Mouse (Mus musculus): ENCODE results near the gene Serpinf1. TPM values are rescaled to one million over a fixed set of nuclear protein-coding genes. Genes with fewer than 3 reads are reported as not detected.

The Serpinf1 gene
- polyA plus RNA-seq, 1 experiment from 2014 or later = 237 TPM

DNA sequence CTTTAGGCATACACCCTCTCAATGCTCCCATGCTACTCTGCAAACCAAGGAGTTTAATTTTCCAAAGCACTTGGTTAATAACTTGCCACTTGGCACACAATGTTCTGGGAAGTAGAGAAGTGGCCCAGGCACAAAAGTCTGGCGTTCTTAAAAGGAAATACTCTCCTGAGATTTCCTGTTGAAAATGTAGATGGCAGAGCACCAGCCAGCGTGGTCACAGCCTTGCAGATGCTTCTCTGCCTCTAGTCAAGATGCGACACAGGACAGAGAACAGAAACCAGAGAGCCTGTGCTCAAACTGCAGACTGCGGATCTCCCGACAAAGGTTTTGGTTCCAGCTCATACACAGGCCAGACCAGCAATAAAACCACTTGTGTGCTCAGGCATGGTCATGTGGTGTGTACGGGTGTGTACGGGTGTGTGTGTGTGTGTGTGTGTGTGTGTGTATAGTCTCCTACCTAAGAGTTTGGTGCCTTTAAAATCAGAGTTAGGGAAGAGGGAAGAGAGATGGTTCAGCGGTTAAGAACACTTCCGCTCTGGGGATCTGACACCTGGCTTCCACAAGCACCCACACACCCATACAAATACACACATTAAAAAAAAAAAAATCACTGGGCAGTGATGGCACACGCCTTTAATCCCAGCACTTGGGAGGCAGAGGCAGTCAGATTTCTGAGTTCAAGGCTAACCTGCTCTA, 32.7 kb upstream of the Serpinf1 start:
- Histone ChIP-seq H3K27ac (peak overlapping the region; percentile 67; the same call in 1 of the 2 replicates), H3K27me3 (no peaks in the 10 kb centered on the region), H3K9ac (peak overlapping the region; percentile 67), H3K4me2 (replicated peaks) (peak overlapping the region; percentile 100), H3K9me3 (no peaks in the 10 kb centered on the region), H3K4me1 (peaks cover 29% of the 10 kb centered on the region), H3K36me3 (no peaks in the 10 kb centered on the region), H3K4me3 (peak overlapping the region; percentile 74)
- no peak for ATAC-seq (ENCODE audit: insufficient number of reproducible peaks, insufficient read depth, low FRiP score, low TSS enrichment)
- WGBS = 75% methylated on average over 10 of the region's 10 CpGs

DNA sequence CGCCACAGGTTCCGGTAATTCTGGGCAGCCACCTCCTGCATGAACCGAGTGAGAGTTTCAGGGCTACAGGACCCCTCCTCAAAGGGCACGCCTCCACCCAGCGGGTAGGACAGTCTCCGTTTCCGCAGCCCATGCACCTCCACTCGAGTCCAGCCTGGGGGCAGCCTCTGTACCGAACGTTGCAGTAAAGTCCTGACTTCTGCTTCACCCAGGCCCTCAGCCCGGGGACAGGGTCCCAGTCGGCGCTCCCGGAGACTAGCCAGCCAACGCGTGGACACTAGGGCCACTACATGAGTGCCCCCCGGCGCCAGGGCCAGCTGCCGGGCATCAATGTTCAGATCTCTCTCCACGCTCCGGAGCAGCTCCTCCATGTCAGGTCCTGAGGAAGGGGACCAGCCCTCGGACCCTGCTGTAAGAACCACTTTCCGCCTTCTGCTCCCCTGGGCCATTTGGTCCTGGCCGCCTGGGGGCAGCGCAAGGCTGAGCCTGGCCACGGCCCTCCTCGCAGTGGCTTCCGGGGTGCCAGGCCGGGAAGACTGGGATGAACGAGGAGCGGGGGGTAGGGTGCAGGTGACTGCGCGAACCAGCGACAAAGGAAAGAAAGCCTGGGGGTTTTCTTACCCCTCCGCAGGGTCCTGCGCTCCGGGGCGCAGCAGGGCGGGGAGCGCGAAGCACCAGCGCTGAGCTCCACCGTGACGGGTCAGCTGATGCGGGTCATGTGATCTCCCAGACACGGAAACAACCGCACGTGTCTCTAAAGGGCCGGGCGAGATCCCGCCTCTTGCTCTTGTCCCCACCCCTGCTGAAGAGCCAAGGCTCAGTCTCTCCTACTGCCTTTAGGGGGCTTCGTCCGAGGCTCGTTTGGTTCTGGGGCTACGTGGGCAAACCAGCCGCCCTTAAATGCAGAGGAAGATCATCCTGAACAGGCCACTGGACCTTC, 31.8 kb upstream of the Serpinf1 start, which contains the start of gene Wdr81:
Gene Wdr81 (minus strand): TSS at position 727 of the 940 bp plus-strand sequence.
- WGBS = 2% methylated on average over 56 of the region's 56 CpGs
- Histone ChIP-seq H3K27me3 (no peaks in the 10 kb centered on the region), H3K27ac (peak within 1 kb of the TSS; percentile 67; the same call in 1 of the 2 replicates), H3K4me1 (peaks cover 19% of the 10 kb centered on the region), H3K9ac (peak within 1 kb of the TSS; percentile 67), H3K9me3 (no peaks in the 10 kb centered on the region), H3K36me3 (peaks cover 6% of the 10 kb centered on the region; the same call in 1 of the 2 replicates), H3K4me2 (replicated peaks) (peak within 1 kb of the TSS; percentile 100), H3K4me3 (peak within 1 kb of the TSS; percentile 74)
- ATAC-seq (ENCODE audit: insufficient number of reproducible peaks, insufficient read depth, low FRiP score, low TSS enrichment) = peak; percentile 91

DNA sequence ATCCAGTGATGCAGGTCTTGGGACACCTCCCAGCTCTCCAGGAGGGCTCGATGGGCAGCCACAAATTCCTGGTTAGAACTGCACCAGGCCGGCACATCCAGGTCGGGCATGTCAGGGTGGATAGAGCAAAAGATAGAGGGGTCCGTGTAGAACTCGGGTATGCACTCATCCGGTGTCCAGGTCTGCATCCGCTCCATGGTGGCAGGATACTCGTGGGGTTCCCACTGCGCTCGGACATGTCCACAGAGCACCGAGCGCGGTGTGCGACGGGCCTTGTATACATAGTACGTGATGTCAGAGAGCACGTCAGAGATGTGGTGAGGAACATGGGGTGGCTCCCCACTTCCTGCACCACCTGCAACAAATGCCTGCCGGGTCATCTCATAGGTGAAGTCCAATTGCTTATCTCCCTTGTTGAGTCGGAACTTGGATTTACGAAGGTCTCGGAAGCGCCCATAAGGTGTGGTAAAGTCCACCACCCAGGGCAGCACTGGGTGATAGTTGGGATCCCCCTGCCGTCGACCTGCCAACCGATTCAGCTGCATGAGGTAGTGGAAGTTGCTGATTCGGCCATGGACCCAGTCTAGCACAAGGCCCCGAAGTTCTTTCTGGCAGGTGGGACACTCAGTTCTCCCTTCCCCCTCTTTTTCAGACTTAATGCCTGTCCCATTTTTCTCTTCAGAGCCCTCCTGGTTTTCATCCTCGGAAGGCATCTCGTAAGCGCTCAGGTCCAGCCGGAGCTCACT, 30.5 kb upstream of the Serpinf1 start:
- Histone ChIP-seq H3K4me3 (no peak overlapping the region), H3K9ac (0 out of 2 replicates have a peak overlapping the region, but pooled peaks have one; percentile 67), H3K4me1 (peaks cover 19% of the 10 kb centered on the region), H3K27ac (no peak overlapping the region), H3K9me3 (no peaks in the 10 kb centered on the region), H3K36me3 (peaks cover 18% of the 10 kb centered on the region), H3K4me2 (replicated peaks) (peak overlapping the region; percentile 100; the same call in 1 of the 2 replicates), H3K27me3 (no peaks in the 10 kb centered on the region)
- ATAC-seq (ENCODE audit: insufficient number of reproducible peaks, insufficient read depth, low FRiP score, low TSS enrichment) = no peak
- WGBS = 91% methylated on average over 31 of the region's 31 CpGs

DNA sequence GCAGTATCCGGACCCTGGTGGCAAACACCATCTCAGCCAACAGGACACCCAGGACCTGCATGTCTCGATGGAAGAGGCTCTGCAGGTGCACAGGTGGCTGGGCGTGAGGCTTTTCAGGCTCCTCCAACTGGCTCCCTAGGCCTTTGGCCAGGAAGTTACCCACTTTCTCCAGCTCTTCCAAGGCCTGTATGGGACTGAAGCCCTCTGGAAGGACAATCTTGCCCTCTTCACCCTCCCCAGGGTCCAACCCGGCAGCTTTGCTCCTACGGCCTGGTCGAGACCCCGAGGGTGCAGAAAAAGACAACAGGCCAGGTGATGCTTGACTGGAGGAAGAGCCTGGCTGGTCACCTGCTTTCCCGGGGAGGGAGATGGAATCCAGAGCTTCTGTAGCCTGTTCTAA, 29.6 kb upstream of the Serpinf1 start:
- no peaks in the 10 kb centered on the region for H3K9me3 ChIP-seq
- H3K27ac ChIP-seq = no peak overlapping the region
- ATAC-seq (ENCODE audit: insufficient number of reproducible peaks, insufficient read depth, low FRiP score, low TSS enrichment) = no peak
- 93% methylated on average over 8 of the region's 8 CpGs for WGBS
- no peak overlapping the region for H3K4me3 ChIP-seq
- H3K9ac ChIP-seq = no peak overlapping the region
- no peak overlapping the region for H3K4me2 ChIP-seq (replicated peaks)
- H3K27me3 ChIP-seq = no peaks in the 10 kb centered on the region
- H3K36me3 ChIP-seq = peaks cover 24% of the 10 kb centered on the region
- H3K4me1 ChIP-seq = peaks cover 19% of the 10 kb centered on the region

DNA sequence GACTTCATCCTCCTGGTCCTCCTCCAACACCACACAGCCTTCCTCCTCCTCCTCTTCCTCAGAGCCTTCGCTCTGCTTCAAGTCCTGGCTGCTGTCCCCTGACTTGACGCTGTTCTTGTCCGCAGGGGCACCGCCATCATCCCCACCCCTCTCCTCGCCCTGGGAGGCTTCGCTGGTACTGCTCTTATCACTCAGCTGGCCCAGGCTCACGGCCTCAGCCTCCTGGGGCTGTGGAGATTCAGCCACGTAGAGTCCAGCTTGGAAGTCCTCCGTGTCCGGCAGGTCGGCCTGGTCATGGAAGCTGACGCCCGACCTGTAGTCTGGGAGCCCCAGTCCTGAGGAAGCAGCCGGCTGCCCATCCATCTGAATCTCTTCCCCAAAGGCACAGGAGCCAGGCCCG, 28.4 kb upstream of the Serpinf1 start:
- H3K36me3 ChIP-seq = peaks cover 24% of the 10 kb centered on the region

DNA sequence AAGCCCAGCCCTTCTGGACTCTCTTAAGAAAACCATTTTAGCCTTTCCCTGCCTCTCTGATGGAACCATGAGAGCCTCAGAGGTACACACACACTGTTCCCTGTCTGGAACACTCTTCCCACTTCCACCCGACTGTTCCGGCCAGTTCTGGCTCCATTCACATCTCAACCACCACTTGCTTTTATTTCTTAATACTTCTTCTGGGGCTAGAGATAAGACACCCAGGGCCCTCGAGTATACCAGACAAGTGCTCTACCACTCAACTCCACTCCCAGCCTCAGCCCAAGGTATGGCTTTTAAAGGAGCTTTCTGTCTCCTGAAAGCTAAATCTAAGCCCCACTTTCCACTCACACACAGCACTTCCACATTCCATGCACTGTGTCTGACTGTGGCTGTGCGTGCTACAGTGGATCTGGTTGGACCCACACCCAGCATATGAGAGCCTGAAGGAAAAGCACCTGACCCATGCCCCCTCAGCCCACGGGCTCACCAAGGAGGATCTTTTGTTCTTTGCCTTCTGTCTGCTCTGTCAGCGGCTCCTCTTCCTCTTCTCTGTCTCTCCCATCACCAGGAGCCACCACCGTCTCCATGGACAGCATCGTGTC, 27.9 kb upstream of the Serpinf1 start:
- peaks cover 19% of the 10 kb centered on the region for H3K4me1 ChIP-seq
- H3K27ac ChIP-seq = no peak overlapping the region
- WGBS = 82% methylated on average over 8 of the region's 8 CpGs
- no peaks in the 10 kb centered on the region for H3K9me3 ChIP-seq
- no peak overlapping the region for H3K4me2 ChIP-seq (replicated peaks)
- no peaks in the 10 kb centered on the region for H3K27me3 ChIP-seq
- no peak overlapping the region for H3K4me3 ChIP-seq
- no peak overlapping the region for H3K9ac ChIP-seq
- peaks cover 27% of the 10 kb centered on the region for H3K36me3 ChIP-seq
- ATAC-seq (ENCODE audit: insufficient number of reproducible peaks, insufficient read depth, low FRiP score, low TSS enrichment) = no peak

More for the DNA sequence above, 28.4 kb upstream of the Serpinf1 start:
- Histone ChIP-seq H3K9ac (no peak overlapping the region; the same call in 1 of the 2 replicates), H3K4me1 (peaks cover 19% of the 10 kb centered on the region), H3K9me3 (no peaks in the 10 kb centered on the region), H3K27ac (no peak overlapping the region; the same call in 1 of the 2 replicates), H3K27me3 (no peaks in the 10 kb centered on the region), H3K4me3 (no peak overlapping the region), H3K4me2 (replicated peaks) (no peak overlapping the region)
- ATAC-seq (ENCODE audit: insufficient number of reproducible peaks, insufficient read depth, low FRiP score, low TSS enrichment) = no peak
- WGBS = 87% methylated on average over 15 of the region's 15 CpGs

DNA sequence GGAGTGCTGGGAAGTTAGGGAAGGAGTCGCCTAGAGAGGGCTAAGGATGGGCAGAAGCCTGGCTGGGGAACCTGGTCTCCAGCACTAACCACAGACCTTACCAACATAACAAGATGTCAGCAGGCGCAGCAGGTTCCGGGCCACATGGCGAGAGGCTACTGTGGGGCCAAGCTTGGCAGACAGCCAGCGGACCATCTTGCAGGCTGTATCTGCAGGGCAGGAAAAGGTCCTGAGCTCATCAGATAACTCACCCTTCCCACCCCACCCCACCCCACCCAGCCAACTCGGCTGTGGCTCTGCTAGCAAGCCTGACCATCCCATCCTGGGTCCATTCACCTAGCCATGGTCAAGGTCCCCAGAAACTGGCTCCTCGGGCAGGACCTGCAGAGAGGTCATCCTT, 27.2 kb upstream of the Serpinf1 start:
- peaks cover 29% of the 10 kb centered on the region for H3K36me3 ChIP-seq
- H3K9me3 ChIP-seq = no peaks in the 10 kb centered on the region
- WGBS = 92% methylated on average over 7 of the region's 7 CpGs
- no peak overlapping the region for H3K4me3 ChIP-seq
- no peak overlapping the region for H3K27ac ChIP-seq
- H3K4me1 ChIP-seq = peaks cover 14% of the 10 kb centered on the region
- no peak for ATAC-seq (ENCODE audit: insufficient number of reproducible peaks, insufficient read depth, low FRiP score, low TSS enrichment)
- H3K27me3 ChIP-seq = no peaks in the 10 kb centered on the region
- H3K9ac ChIP-seq = no peak overlapping the region
- H3K4me2 ChIP-seq (replicated peaks) = no peak overlapping the region

DNA sequence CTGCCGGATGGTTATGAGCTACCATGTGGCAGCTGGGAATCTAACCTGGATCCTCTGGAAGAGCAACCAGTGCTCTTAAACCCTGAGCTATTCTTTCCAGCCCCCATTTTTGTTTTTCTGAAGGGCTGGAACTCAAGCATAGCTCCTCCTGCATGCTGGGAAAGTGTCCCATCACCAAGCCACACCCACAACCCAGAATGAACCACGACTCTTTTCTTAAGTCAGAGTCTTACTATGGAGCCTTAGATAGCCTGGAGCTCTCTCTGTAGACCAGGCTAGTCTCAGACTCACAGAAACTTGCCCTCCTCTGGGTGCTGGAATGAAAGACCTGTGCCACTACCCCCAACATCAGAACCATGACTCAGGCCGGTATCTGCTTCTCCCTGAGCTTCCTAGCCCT, 26.1 kb upstream of the Serpinf1 start:
- Histone ChIP-seq H3K36me3 (peaks cover 29% of the 10 kb centered on the region), H3K27ac (no peak overlapping the region)

DNA sequence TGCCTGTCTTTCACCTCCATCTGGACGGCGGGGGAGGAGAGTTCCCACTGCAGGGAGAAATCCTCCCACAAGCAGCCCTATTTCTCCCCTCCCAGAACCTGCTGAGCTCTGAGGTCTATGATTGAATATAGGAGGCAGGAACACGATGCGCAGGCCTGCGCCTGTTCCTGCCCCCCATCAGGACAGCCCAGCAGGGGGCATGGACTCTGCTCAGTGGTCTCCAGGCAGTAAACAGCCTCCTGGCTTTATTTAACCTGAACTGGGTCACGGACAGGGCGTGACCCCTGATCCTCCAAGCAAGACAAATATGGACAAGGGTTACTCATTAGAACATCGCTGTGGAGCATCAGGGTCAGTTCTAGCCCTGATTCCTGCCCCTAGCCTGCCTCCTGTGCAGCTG, 21.2 kb upstream of the Serpinf1 start:
- H3K27ac ChIP-seq = no peak overlapping the region
- peaks cover 25% of the 10 kb centered on the region for H3K36me3 ChIP-seq

More for the DNA sequence above, 26.1 kb upstream of the Serpinf1 start:
- Histone ChIP-seq H3K9me3 (no peaks in the 10 kb centered on the region), H3K4me1 (peaks cover 6% of the 10 kb centered on the region; the same call in 1 of the 2 replicates), H3K9ac (no peak overlapping the region), H3K4me2 (replicated peaks) (no peak overlapping the region), H3K4me3 (no peak overlapping the region), H3K27me3 (no peaks in the 10 kb centered on the region)
- no peak for ATAC-seq (ENCODE audit: insufficient number of reproducible peaks, insufficient read depth, low FRiP score, low TSS enrichment)
- 76% methylated on average over 3 of the region's 3 CpGs for WGBS

DNA sequence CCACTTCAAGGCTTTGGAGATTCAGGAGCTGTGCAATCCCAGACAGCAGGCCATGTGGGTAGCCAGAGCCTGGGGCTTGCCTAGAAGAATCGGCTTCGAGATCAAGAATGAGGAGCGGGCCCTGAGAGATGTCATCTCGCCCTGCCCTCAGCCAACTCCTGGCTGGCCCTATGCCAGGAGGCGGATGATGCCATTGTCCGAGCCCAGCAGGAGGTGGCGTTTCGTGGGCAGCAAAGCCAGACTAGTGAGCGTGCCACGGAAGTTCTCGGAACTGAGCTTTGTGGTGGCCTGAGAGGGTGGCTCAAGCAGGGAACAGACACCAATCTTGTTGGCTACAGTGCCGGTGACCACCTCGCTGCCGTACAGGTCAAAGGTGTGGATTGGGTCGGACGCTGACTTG, 19.1 kb upstream of the Serpinf1 start:
- Histone ChIP-seq H3K9me3 (no peaks in the 10 kb centered on the region), H3K9ac (no peak overlapping the region), H3K4me2 (replicated peaks) (no peak overlapping the region), H3K27me3 (no peaks in the 10 kb centered on the region), H3K27ac (no peak overlapping the region), H3K4me3 (no peak overlapping the region), H3K36me3 (peaks cover 13% of the 10 kb centered on the region; the same call in 1 of the 2 replicates), H3K4me1 (no peaks in the 10 kb centered on the region)
- no peak for ATAC-seq (ENCODE audit: insufficient number of reproducible peaks, insufficient read depth, low FRiP score, low TSS enrichment)
- WGBS = 86% methylated on average over 16 of the region's 16 CpGs

More for the DNA sequence above, 21.2 kb upstream of the Serpinf1 start:
- no peak for ATAC-seq (ENCODE audit: insufficient number of reproducible peaks, insufficient read depth, low FRiP score, low TSS enrichment)
- H3K4me3 ChIP-seq = no peak overlapping the region
- no peak overlapping the region for H3K4me2 ChIP-seq (replicated peaks)
- H3K4me1 ChIP-seq = no peaks in the 10 kb centered on the region
- no peaks in the 10 kb centered on the region for H3K9me3 ChIP-seq
- no peaks in the 10 kb centered on the region for H3K27me3 ChIP-seq
- no peak overlapping the region for H3K9ac ChIP-seq
- WGBS = 51% methylated on average over 8 of the region's 8 CpGs

DNA sequence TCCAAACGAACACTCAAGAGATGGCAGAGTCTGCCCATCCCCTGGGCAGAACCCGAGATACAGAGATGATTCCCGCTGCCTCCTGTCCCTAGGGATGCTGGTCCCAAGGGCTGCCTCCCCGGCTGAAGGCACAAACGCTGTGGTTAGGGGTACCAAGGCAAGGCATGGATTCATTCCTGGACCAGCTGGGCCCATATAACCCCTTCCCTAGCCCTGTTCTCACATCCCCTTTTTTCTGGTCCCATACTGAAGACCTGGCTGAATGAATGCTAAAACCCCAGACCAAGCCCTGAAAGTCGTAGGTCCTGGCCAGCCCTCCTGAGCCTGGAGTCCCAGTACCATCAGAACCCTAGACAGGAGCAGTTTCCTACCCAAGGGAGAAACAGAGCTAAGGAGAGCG, 18.5 kb upstream of the Serpinf1 start:
- H3K36me3 ChIP-seq = peaks cover 13% of the 10 kb centered on the region; the same call in 1 of the 2 replicates
- H3K4me2 ChIP-seq (replicated peaks) = no peak overlapping the region
- no peak overlapping the region for H3K9ac ChIP-seq
- no peak for ATAC-seq (ENCODE audit: insufficient number of reproducible peaks, insufficient read depth, low FRiP score, low TSS enrichment)
- H3K9me3 ChIP-seq = no peaks in the 10 kb centered on the region
- 85% methylated on average over 7 of the region's 7 CpGs for WGBS
- no peak overlapping the region for H3K27ac ChIP-seq
- no peak overlapping the region for H3K4me3 ChIP-seq
- H3K27me3 ChIP-seq = no peaks in the 10 kb centered on the region
- H3K4me1 ChIP-seq = no peaks in the 10 kb centered on the region

All from embryonic facial prominence, embryonic 12.5 days (tissue).